Mouse (Mus musculus): ENCODE data around the gene Tex101.
"Not testable (repeated sequence)": the region's sequence is repeated elsewhere in the genome, so short reads cannot be mapped to it uniquely, and the experiment has no call there.

Tex101 gene

DNA sequence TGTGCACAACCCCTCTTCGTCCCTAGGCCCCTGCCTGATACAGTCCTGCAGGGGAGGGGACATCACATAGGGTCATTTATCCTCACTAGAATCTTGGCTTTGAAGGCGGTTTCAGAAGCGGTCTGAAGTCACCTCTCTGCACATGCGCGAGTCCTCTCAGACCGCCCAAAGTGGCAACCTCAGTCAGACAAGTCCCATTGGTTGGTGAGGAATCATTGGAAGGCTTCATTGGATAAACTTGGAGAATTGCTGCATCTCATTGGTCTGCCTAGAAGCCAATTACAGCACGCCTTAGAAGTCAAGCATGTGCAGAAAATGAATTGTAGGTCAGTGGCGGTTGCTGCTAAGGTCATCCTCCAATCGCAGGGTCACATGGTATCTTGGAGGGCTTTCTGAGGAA, at the start of gene Tex101:
Gene Tex101, minus strand, starts transcription at position 101 of the 400 bp plus-strand sequence.
- no peak for DNase-seq (ENCODE audit: low spot score in 2 of 2)

DNA sequence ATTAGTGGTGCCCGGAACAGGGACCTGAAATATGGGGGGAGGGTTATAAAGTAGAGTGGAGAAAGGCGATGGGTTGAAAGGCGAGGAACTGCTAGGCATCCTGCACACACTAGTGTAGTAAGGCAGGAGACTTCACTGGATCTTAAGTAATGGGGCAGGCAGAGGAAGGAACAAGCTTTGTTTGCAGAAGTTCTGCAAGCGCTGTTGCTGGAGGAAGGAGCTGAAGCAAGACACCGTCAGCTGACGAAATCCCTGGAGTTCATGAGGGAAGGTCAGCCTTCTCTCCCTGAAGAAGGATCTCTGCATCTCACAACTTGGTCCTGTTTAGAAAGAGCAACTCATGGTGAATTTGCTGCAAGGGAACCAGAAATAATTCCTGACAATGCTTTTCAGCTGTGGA, 38.6 kb upstream of the Tex101 start:
- no peak for DNase-seq (ENCODE audit: low spot score in 2 of 2)

DNA sequence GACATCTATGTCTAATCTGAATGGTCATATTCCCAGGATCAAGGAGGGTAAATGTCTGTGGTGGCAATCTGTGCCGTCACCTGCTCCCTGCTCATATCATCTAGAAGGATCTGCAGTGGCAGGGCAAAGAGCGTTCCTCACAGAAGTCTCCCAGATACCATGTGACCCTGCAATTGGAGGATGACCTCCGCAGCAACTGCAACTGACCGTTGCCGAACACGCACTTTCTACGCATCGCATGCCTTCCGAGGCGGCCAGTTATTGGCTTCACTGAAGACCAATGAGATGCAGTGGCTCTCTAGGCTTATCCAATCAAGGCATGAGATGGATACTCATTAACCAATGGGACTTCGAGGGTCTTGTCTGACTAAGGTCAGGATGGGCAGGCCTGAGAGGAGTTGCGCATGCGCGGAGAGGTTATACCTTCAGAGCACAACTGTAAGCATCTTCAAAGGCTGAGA, 32.4 kb upstream of the Tex101 start, which contains the start of gene BC049730:
Gene BC049730, plus strand, starts transcription at position 411 of the 461 bp plus-strand sequence.
- DNase-seq (ENCODE audit: low spot score in 2 of 2) = no peak

DNA sequence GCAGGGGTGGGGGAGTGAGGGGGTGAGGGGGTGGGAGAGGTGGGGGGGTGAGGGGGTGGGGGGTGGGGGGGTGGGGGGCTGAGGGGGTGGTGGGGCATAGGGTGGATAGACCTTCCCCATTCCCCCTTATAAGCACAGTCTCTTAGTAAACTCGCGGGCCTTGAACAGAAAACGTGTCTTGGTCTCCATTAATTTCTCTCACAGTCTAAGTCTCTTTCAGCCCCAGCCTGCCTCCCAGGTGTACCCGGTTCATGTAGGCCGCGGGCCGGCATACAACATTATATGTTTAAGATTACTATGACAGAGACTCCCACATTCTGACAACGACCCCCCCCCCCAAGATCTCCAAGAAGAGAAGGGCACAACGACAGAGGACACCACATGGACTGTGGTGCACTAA, 26.4 kb upstream of the Tex101 start:
- not testable (repeated sequence) for DNase-seq (ENCODE audit: low spot score in 2 of 2)

DNA sequence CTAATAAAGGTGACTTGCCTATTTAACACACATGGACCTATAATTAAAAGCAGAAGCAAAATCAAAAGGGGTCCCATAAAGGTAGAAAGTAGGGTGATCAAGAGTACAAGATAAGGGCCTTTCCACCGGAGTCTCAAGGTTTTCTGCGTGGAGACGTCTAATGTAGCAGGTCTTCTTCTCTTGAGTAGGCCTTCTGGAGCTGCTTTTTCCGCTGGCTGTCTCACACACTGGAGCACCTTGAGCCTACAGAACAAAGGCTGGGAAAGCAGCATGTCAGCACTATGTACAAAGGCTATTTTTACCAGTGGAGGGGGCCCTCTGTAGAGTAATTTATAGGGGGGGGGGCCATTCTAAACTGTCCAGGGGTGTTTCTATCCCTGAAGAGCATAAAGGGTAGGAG, 21.4 kb upstream of the Tex101 start:
- not testable (repeated sequence) for DNase-seq (ENCODE audit: low spot score in 2 of 2)

DNA sequence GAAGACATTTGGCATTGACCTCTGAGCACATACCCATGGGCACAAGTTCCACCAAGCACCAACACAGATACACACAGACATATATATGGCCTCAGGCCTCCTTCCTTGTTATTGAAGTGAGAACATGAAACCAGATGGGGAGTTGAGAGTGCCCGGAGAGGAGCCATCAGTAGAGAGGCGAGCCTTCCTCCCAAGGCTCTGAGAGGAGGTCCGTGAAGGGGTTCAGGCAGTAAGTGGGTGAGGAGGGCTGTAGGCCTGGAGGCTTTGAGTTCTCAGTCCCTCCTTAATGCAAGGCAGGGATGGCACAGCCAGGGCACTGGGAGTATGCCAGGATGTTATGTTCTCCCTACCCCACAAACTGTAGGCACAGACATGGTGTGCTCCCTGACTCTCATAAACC, 16.2 kb upstream of the Tex101 start:
- DNase-seq (ENCODE audit: low spot score in 2 of 2) = not testable (repeated sequence)

DNA sequence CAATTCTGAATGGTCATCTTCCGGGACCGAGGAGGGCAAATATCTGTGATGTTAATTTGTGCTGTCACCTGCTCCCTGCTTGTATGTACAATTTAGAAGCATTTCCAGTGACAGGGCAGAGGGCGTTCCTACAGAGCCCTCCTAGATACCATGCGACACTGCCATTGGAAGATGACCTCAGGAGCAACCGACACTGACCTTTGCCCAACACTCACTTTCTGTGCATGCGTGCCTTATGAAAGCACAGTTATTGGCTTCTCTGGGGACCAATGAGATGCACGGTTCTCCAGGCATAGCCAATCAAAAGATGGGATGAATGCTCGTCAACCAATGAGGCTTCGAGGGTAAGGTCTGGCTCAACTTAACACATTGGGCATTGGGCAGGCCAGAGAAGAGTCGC, 11.0 kb upstream of the Tex101 start:
- not testable (repeated sequence) for DNase-seq (ENCODE audit: low spot score in 2 of 2)

DNA sequence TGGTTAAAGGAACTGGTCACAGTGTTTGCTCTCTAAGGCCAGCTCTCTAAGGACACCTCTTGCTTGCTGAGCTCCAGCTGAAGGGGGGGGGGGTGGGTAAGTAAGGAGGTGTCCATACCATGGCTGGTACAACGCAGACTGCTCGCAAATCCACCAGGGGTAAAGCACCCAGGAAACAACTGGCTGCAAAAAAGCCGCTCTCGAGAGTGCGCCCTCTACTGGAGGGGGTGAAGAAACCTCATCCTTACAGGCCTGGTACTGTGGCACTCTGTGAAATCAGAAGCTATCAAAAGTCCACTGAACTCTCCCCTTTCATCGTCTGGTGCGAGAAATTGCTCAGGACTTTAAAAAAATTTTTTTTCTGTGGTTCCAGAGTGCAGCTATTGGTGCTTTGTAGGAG, 7.6 kb upstream of the Tex101 start:
- not testable (repeated sequence) for DNase-seq (ENCODE audit: low spot score in 2 of 2)

DNA sequence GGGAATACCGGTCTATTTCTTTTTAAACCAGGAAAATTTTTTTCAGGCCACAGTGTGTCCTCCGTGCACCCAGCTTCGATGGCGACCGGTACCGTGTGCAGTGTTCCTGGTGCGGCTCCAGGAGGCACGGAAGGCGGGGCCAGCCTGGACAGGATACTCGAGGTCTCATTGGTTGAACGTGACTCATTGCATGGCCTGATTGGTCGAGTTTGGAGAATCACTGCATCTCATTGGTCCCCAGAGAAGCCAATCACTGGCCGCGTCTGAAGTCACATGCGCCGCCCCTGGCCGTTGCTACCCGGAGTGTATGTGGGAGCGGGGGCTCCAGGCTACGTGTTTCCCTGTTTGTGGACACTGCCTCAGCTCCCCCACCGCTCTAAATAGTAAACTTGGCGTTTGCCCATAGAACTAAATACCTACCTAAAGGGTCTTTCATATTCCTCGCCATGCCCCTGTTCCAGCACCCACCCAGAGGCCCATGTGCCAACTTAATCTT, 4.5 kb downstream of the Tex101 start:
- no peak for DNase-seq (ENCODE audit: low spot score in 2 of 2)

DNA sequence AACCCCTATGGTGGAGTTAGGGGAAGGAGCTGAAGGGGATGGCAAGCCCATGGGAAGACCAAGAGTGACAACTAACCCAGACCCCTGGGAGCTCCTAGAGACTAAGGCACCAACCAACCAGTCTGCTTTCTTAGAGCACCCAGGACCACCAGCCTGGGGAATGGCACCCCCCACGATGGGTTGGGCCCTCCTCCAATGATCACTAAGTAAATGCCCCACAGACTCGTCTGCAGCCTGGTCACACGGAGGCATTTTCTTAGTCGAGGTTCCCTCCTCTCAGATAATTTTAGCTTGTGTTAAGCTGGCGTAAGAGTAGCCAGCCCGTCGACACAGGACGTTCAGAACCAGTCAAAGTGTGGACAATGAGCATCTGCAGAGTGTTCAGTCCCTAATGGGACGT, 11.5 kb downstream of the Tex101 start:
- no peak for DNase-seq (ENCODE audit: low spot score in 2 of 2)

DNA sequence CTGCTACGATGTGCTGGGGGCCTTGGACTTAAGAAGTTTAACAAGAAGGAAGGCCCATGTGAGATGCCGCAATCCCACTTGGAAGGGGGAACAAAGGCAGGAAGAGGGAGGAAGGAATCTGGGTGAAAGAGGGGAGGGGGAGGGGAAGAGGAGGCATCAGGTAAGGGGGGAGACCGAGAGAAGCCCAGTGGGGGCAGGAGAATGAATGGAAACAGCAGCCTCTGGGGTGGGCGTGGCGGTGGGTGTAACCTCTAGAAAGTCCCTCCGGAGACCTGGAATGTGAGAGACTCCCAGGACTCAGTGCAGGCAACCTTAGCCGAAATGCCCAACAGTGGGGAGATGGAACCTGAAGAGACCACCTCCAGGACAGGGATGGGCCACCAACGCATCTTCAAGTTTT, 12.2 kb downstream of the Tex101 start:
- DNase-seq (ENCODE audit: low spot score in 2 of 2) = no peak

DNA sequence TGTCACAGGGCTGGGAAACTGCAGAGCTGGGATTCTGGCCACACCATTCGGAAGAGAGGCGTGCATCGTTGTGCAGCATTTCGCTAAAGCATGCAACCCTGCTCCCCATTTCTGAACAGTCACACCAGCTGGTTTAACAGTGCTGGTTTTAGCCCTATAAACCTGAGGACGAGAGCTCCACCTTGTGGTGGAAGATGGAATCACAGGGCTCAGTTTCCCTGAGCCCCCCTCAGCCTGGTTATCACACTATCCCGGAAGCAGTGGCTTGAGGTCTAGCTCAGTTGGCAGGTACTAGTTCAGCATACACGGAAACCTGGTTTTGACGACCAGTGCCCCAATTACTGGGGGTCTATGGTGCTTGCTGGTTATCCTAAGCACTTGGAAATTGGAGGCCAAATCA, 13.9 kb downstream of the Tex101 start:
- peak; percentile 39 to 68 for DNase-seq (ENCODE audit: low spot score in 2 of 2)

DNA sequence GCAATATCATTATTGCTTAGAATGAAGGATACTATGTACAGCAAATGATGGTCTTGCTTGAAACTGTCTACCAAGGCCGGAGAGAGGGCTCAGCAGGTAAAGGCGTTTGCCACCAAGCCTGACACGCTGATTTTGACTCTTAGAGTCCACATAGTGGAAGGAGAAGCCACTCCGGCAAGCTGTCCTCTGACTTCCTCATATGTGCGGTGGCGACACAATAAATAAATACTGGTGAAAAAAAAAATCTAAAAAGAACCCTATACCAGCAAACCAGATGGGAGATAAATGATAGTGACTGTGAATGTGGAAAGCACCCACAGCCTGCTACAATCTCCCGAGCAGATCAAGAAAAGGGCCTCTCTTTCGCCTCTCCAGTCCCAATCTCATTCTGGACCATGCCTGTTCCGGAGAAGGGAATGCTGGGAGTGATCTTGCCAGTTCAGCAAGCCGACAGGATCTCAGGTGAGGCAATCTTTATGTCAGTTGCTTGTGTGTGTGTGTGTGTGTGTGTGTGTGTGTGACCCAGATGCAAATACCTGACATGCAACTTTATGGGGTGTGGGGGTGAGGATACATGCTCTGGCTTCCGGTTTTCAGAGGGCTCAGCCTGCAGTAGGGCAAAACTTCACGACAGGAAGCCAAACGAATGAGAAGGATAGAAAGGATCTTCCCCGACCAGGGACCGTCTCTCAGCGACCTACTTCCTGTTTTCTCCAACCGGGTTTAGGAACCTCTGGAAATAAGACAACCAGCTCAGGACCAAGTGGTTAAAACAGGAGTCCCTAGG, 15.2 kb downstream of the Tex101 start:
- DNase-seq (ENCODE audit: low spot score in 2 of 2) = no peak

DNA sequence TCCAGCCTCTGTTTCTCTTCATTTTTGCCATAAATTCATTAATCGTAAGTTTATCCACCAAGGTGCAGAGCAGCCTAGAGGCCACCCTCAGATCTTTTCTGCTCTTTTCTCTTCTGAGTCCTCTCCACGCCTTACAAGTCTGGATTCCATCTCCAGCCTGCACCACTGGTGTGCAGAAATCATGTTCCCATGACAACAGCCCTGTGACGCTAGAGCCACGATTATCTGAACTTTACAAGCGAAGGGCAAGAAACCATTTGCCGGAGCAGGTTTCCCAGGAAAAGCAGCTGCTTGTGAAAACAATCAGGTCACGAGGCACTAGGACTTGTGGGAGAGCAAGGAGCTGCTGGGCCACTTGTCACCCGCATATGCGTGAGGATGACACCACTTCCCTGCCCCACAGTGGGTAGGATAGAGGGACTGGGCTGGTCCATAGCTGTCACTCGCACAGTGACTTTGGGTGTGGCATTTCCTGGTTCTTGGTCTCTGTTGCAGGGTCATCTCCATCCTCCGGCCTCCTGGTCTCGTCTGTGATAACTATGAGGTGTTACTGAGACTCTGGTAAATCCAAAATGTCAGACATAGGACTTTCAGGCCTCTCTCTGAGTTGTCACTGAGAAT, 16.6 kb downstream of the Tex101 start:
- no peak for DNase-seq (ENCODE audit: low spot score in 2 of 2)

DNA sequence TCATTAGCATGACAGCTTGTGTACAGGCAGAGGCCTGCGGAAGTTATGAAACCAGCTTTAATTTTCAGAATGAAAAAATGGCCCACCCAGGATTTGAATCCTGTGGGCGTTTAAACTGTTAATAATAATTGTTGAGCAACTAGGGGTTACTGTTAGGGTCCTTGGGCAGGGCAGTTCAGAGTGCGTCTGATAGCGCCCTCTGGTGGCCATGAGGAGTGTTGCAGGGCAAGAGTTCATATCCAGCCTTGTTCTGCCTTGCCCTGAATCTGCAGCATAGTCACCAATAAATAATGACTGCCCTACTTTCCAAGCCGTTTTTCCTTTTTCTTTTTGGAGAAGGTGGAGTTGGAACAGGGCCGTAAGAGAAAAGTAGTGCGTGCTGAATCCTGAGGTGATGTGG, 22.8 kb downstream of the Tex101 start:
- peak; percentile 33 to 66 for DNase-seq (ENCODE audit: low spot score in 2 of 2)

DNA sequence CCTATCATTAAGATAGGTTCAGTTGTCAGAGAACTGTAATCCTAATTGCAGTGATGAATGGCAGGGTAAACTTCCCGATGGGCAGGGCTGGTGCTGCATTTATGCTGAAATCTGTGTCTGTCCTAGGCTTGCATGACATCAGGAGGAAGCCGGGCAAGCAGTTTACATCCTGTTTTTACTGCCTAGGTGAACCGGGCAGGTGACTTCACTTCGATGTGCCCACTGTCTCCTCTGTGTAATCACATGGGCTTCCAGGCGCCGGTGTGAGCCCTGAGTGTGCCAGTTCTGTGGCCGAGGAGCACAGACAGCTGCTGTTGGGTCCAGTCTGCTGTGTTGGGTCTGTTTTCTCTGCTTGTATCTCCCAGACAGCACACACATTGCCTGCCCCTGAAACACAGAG, 30.0 kb downstream of the Tex101 start:
- DNase-seq (ENCODE audit: low spot score in 2 of 2) = no peak

DNA sequence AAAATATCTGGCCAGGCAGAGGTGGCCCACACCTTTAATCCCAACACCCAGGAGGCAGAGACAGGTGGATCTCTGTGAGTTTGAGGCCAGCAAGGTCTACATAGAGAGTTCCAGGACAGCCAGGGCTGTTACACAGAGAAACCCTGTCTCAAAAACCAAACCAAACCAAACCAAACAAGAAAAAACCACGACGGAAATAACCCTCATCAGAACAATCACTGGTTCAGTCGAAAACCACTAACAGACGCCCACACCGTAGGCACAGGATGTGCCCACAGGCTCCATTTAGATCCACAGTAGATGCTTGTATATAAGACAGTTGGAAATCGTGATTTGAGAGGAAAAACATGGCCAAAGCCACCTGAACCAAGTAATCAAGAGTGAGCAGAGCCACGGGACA, 31.5 kb downstream of the Tex101 start:
- DNase-seq (ENCODE audit: low spot score in 2 of 2) = no peak

DNA sequence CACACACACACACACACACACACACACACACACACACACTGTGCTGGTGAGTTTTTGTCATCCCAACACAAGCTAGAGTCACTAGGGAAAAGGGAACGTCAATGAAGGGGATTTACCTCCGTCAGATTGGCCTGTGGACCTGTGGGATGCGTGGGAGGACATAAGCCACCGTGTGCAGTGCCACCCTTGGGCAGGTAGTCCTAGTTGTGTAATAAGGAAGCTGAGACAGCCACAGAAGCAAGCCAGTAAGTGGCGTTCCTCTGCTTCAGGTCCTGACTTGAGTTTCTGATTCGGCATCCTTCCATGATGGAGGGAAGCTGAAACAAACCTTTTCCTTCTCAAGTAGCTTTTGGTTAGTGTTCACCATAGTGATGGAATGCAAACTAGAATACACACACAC, 32.0 kb downstream of the Tex101 start:
- no peak for DNase-seq (ENCODE audit: low spot score in 2 of 2)

DNA sequence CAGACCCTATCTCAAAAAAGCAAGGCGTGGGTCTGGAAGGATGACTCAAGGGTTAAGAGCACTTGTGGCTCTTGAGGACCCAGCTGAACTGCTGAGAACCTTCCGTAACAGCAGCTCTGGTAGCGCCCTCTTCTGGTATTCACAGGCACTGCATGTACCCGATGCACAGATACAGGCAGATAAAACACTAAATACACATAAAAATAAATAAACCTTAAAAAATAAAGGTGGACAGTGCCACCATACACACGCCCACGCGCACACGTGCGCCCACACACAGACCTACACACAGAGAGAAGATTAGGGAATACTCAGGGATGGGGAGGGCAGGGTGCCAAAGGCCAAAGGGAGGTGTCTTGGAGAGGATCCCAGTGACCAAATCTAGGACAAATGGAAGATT, 34.0 kb downstream of the Tex101 start:
- DNase-seq (ENCODE audit: low spot score in 2 of 2) = peak; percentile 44 to 66

DNA sequence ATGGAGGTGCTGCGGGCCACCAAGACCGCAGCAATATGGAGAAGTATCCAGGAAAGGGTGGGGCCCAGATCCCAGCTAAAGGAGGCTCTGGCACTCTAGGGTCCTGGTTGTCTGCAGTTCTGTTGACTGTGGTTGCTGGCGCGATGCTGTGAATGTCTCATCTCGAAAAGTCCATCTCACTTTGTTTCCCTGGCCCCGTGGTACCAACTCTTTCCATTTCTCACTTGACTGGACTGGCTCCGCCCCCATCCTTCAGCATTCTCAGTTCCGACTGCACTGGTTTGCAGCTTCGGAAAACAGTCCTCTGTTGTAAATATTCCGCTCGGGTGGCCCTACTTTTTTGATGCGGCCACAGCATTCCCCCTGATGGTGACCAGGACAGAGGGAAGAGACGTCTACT, 36.0 kb downstream of the Tex101 start:
- DNase-seq (ENCODE audit: low spot score in 2 of 2) = no peak

DNA sequence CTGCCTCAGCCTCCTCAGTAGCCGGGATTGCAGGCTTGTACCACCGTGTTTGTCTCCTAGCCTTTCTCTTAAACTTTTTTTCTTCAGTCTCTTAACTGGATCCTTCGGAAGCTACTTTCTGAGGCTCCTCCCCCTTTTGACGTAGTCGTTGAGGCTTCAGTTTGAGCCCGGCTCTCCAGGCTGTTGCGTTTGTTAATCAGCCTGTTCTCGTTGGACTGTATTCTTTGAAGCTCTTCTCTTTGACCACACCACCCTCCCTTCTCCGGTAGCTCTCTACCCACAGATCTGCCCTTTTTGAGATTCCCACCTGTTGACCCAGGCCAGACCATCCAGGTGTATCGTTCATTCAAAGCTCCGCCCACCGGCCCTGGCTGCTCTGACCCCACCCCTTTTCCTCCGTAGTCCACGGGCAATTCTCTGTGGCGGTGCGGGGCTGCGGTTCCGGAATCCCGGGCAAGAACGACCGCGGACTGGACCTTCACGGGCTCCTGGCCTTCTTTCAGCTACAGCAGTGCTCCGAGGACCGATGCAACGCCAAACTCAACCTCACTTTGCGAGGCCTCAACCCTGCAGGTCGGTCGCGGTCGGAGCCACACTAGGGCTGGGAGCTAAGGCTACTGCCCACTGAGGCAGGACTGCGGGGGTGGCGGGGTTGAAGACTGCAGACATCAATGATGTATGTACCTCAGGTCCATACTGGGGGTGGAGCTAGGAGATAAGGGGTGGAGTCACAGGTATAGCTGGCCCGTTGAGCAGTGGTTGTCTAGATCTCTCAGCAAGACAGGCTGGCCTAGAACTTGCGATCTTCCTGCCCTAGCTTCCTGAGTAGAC, 38.2 kb downstream of the Tex101 start:
- no peak for DNase-seq (ENCODE audit: low spot score in 2 of 2)

DNA sequence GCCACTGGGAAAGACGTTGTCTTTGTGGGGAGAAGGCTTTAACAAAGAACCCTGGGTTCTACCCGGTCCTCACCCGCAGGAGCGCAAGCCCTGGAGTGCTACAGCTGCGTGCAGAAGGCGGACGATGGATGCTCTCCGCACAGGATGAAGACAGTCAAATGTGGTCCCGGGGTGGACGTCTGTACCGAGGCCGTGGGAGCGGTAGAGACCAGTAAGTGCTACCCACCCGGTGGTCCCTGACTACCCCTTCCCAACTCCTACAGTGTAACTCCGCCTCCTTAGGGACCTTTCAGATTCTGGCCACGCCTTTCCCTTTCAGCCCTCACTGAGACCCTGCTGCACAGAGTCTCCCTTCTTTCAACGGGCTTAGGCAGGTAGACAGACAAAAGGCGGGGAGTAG, 39.4 kb downstream of the Tex101 start:
- DNase-seq (ENCODE audit: low spot score in 2 of 2) = no peak

Data from spleen, postnatal 14 days (tissue).